Mouse (Mus musculus): ENCODE results near the gene Atp8b5. TPM values are rescaled to one million over a fixed set of nuclear protein-coding genes. Genes with fewer than 3 reads are reported as not detected.

Gene Atp8b5
- polyA plus RNA-seq, 1 experiment: 1.4 TPM

DNA sequence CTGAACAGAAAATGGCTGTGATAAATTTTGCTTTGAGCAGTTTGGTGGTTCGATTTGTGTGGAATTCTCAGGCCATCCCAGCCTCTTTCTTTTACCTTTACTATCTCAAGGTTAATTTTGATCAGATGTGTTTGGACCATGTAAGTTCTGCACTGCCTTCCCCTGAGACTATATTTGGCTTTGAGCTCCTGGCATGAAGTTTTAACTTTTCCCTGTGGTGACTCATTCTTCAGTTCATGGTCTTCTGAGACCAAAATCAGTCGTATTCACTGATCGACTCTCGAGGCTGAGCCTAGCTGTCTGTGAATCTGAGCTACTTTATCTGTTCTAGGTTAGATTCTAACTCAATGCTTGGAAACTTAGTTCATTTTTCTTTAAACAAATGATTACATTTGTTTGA is 21.2 kb upstream of the Atp8b5 start:
- no peak for DNase-seq
- WGBS: 84% methylated on average over 4 of the region's 4 CpGs
- no peak overlapping the region for H3K27ac ChIP-seq (ENCODE audit: insufficient read depth, low read length)
- TF ChIP-seq POLR2A (IDR thresholded peaks at IDR 0.05; ENCODE audit: borderline replicate concordance, insufficient read depth, low read length) (no peak), CTCF (IDR thresholded peaks at IDR 0.05; ENCODE audit: borderline replicate concordance, insufficient read depth, low read depth, low read length) (no peak)
- no peaks in the 10 kb centered on the region for H3K4me1 ChIP-seq (ENCODE audit: control insufficient read depth, insufficient read depth, low read length)
- no peaks in the 10 kb centered on the region for H3K27me3 ChIP-seq (ENCODE audit: control insufficient read depth, insufficient read depth, low read length)
- H3K4me3 ChIP-seq (replicated peaks; ENCODE audit: insufficient read depth, low read depth, low read length): no peak overlapping the region

- WGBS: 34% methylated on average over 7 of the region's 7 CpGs
- TF ChIP-seq CTCF (IDR thresholded peaks at IDR 0.05; ENCODE audit: borderline replicate concordance, insufficient read depth, low read depth, low read length) (no peak), POLR2A (IDR thresholded peaks at IDR 0.05; ENCODE audit: borderline replicate concordance, insufficient read depth, low read length) (no peak)
- no peaks in the 10 kb centered on the region for H3K27me3 ChIP-seq (ENCODE audit: control insufficient read depth, insufficient read depth, low read length)
Measured at GRCm38 (mm10) chr4:43248026-43248425, 18.9 kb upstream of the Atp8b5 start.

DNA sequence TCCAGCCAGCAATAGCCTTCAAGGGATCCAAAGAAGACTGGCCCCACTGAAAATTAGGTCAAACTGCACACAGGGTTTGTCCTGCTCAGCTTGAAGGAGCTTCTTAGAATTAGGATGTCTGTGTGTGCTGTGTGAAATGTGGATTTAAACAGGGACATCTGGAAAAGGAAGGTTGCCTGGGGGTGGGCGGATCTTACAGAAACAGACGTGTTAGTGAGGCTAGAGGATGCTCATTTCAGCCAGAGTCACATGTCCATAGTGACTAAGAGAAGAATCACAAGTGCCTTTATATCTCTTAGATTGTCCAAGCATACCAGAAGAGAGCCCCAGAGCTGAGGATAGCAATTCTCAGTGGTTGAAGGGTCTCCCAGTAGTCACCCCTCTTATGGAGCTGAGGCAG is 18.1 kb upstream of the Atp8b5 start:
- DNase-seq: no peak
- H3K27ac ChIP-seq (ENCODE audit: insufficient read depth, low read length): no peak overlapping the region
- H3K27me3 ChIP-seq (ENCODE audit: control insufficient read depth, insufficient read depth, low read length): no peaks in the 10 kb centered on the region
- 81% methylated on average over 2 of the region's 2 CpGs for WGBS
- TF ChIP-seq POLR2A (IDR thresholded peaks at IDR 0.05; ENCODE audit: borderline replicate concordance, insufficient read depth, low read length) (no peak), CTCF (IDR thresholded peaks at IDR 0.05; ENCODE audit: borderline replicate concordance, insufficient read depth, low read depth, low read length) (no peak)
- H3K4me1 ChIP-seq (ENCODE audit: control insufficient read depth, insufficient read depth, low read length): no peaks in the 10 kb centered on the region
- no peak overlapping the region for H3K4me3 ChIP-seq (replicated peaks; ENCODE audit: insufficient read depth, low read depth, low read length)

More at GRCm38 (mm10) chr4:43248026-43248425, 18.9 kb upstream of the Atp8b5 start:
- H3K4me3 ChIP-seq (replicated peaks; ENCODE audit: insufficient read depth, low read depth, low read length): no peak overlapping the region
- no peaks in the 10 kb centered on the region for H3K4me1 ChIP-seq (ENCODE audit: control insufficient read depth, insufficient read depth, low read length)
- H3K27ac ChIP-seq (ENCODE audit: insufficient read depth, low read length): no peak overlapping the region
- no peak for DNase-seq

DNA sequence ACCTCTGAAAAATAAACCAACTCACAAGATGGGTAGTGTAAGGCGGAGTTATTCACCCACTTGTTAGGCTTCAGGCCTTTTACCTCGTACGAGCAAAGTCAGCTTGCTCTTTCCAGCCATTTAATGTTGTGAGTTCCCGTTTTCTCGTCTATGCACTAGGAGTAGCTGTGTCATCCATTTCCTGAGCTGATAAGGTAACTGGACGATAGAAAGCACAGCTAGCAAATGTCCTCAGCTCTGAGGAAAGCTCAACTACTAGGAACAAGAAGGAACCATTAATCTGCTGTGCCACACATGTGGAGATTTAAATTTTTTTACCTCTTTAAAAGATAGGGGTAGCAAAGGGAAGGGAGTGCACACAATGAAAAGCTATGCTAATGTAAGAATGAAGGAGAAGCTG is 15.7 kb upstream of the Atp8b5 start:
- H3K4me1 ChIP-seq (ENCODE audit: control insufficient read depth, insufficient read depth, low read length): no peaks in the 10 kb centered on the region
- H3K4me3 ChIP-seq (replicated peaks; ENCODE audit: insufficient read depth, low read depth, low read length): no peak overlapping the region
- TF ChIP-seq CTCF (IDR thresholded peaks at IDR 0.05; ENCODE audit: borderline replicate concordance, insufficient read depth, low read depth, low read length) (no peak), POLR2A (IDR thresholded peaks at IDR 0.05; ENCODE audit: borderline replicate concordance, insufficient read depth, low read length) (no peak)
- H3K27me3 ChIP-seq (ENCODE audit: control insufficient read depth, insufficient read depth, low read length): no peaks in the 10 kb centered on the region
- 92% methylated on average over 6 of the region's 6 CpGs for WGBS
- DNase-seq: no peak
- no peak overlapping the region for H3K27ac ChIP-seq (ENCODE audit: insufficient read depth, low read length)

- no peak overlapping the region for H3K4me3 ChIP-seq (replicated peaks; ENCODE audit: insufficient read depth, low read depth, low read length)
- 100% methylated on average over 2 of the region's 2 CpGs for WGBS
Measured at GRCm38 (mm10) chr4:43257040-43257439, 9.9 kb upstream of the Atp8b5 start.

GRCm38 (mm10) chr4:43258556-43258955 is 8.4 kb upstream of the Atp8b5 start:
- Histone ChIP-seq H3K27me3 (ENCODE audit: control insufficient read depth, insufficient read depth, low read length) (no peaks in the 10 kb centered on the region), H3K4me1 (ENCODE audit: control insufficient read depth, insufficient read depth, low read length) (no peaks in the 10 kb centered on the region), H3K4me3 (replicated peaks; ENCODE audit: insufficient read depth, low read depth, low read length) (no peak overlapping the region), H3K27ac (ENCODE audit: insufficient read depth, low read length) (no peak overlapping the region)
- 85% methylated on average over 4 of the region's 4 CpGs for WGBS
- DNase-seq: no peak
- TF ChIP-seq CTCF (IDR thresholded peaks at IDR 0.05; ENCODE audit: borderline replicate concordance, insufficient read depth, low read depth, low read length) (no peak), POLR2A (IDR thresholded peaks at IDR 0.05; ENCODE audit: borderline replicate concordance, insufficient read depth, low read length) (no peak)

More at GRCm38 (mm10) chr4:43257040-43257439, 9.9 kb upstream of the Atp8b5 start:
- TF ChIP-seq POLR2A (IDR thresholded peaks at IDR 0.05; ENCODE audit: borderline replicate concordance, insufficient read depth, low read length): no peak
- TF ChIP-seq CTCF (IDR thresholded peaks at IDR 0.05; ENCODE audit: borderline replicate concordance, insufficient read depth, low read depth, low read length): no peak
- Histone ChIP-seq H3K27ac (ENCODE audit: insufficient read depth, low read length) (no peak overlapping the region), H3K27me3 (ENCODE audit: control insufficient read depth, insufficient read depth, low read length) (no peaks in the 10 kb centered on the region), H3K4me1 (ENCODE audit: control insufficient read depth, insufficient read depth, low read length) (no peaks in the 10 kb centered on the region)
- DNase-seq: no peak

- Histone ChIP-seq H3K4me3 (replicated peaks; ENCODE audit: insufficient read depth, low read depth, low read length) (no peak overlapping the region), H3K4me1 (ENCODE audit: control insufficient read depth, insufficient read depth, low read length) (no peaks in the 10 kb centered on the region), H3K27ac (ENCODE audit: insufficient read depth, low read length) (no peak overlapping the region), H3K27me3 (ENCODE audit: control insufficient read depth, insufficient read depth, low read length) (no peaks in the 10 kb centered on the region)
- DNase-seq: no peak
- 69% methylated on average over 3 of the region's 3 CpGs for WGBS
- TF ChIP-seq CTCF (IDR thresholded peaks at IDR 0.05; ENCODE audit: borderline replicate concordance, insufficient read depth, low read depth, low read length) (no peak), POLR2A (IDR thresholded peaks at IDR 0.05; ENCODE audit: borderline replicate concordance, insufficient read depth, low read length) (no peak)
Measured at GRCm38 (mm10) chr4:43259435-43259834, 7.5 kb upstream of the Atp8b5 start.

- Histone ChIP-seq H3K4me3 (replicated peaks; ENCODE audit: insufficient read depth, low read depth, low read length) (no peak overlapping the region), H3K4me1 (ENCODE audit: control insufficient read depth, insufficient read depth, low read length) (no peaks in the 10 kb centered on the region), H3K27ac (ENCODE audit: insufficient read depth, low read length) (no peak overlapping the region), H3K27me3 (ENCODE audit: control insufficient read depth, insufficient read depth, low read length) (no peaks in the 10 kb centered on the region)
- no peak for DNase-seq
- no peak for TF ChIP-seq POLR2A (IDR thresholded peaks at IDR 0.05; ENCODE audit: borderline replicate concordance, insufficient read depth, low read length)
- no peak for TF ChIP-seq CTCF (IDR thresholded peaks at IDR 0.05; ENCODE audit: borderline replicate concordance, insufficient read depth, low read depth, low read length)
- 67% methylated on average over 5 of the region's 5 CpGs for WGBS
Measured at GRCm38 (mm10) chr4:43260096-43260495, 6.9 kb upstream of the Atp8b5 start.

Data from cerebellum, adult 2 months (tissue).